Mouse (Mus musculus) CD4-positive naive resting alpha-beta T cell, adult 76 days (primary cell): ENCODE results near the gene Cald1. TPM values are rescaled to one million over a fixed set of nuclear protein-coding genes. Genes with fewer than 3 reads are reported as not detected.

Source experiments
- total RNA-seq: library from RNA; stranded (reverse); gene quantifications from one replicate; pipeline ENCODE4 v1.2.4, GENCODE M21; 2023

Cald1 gene
- total RNA-seq: 1.1 TPM

GRCm38 (mm10) chr6:34598121-34599065 lies at the start of gene Cald1:
TSS of gene Cald1 (plus strand) at chr6:34598500.

GRCm38 (mm10) chr6:34780231-34780942 lies 182.1 kb downstream of the Cald1 start, which contains the start of gene Agbl3:
TSS of gene Agbl3 (plus strand) at chr6:34780432.

Other genes starting within 250 kb of the Cald1 start
- not detected for gene Akr1b8, start 244.4 kb upstream of the Cald1 start, total RNA-seq
- gene Akr1b10, start 214.3 kb upstream of the Cald1 start, total RNA-seq: 22.0 TPM
- not detected for gene Akr1b7, start 186.2 kb upstream of the Cald1 start, total RNA-seq
- gene Bpgm, start 122.3 kb upstream of the Cald1 start, total RNA-seq: 58.4 TPM
- 3.3 TPM for gene Agbl3, start 181.9 kb downstream of the Cald1 start, total RNA-seq